Mouse (Mus musculus) E14TG2a.4 (cell line): ENCODE measurements around the gene Osm.
A peak's percentile ranks its signal among the peaks of the same experiment; 100 is the strongest.

Experiments
- H3K27me3 ChIP-seq: 2 replicates; pipeline ENCODE4 v1.6.1; 2014; ENCODE audit warnings: low read length, control low read depth; ENCODE audit not compliant: insufficient read depth
- H3K36me3 ChIP-seq: 2 replicates; pipeline ENCODE4 v1.6.1; 2014; ENCODE audit warnings: low read length, control low read depth; ENCODE audit not compliant: insufficient read depth
- H3K4me1 ChIP-seq: replicated peaks from 2 replicates; pipeline ENCODE4 v1.6.1; 2014; ENCODE audit warnings: low read depth, low read length, control low read depth
- H3K4me3 ChIP-seq: replicated peaks from 2 replicates; pipeline ENCODE4 v1.5.1; 2014; ENCODE audit warnings: mild to moderate bottlenecking, low read length
- H3K9me3 ChIP-seq: 2 replicates; pipeline ENCODE4 v1.6.1; 2014; ENCODE audit warnings: low read length, control low read depth
- CTCF ChIP-seq: conservative IDR thresholded peaks from 2 replicates; pipeline ENCODE4 v1.5.1; 2014; ENCODE audit warnings: low read length
- NANOG ChIP-seq: IDR thresholded peaks from 2 replicates; pipeline ENCODE4 v1.6.1; 2014; ENCODE audit warnings: borderline replicate concordance, low read length, mixed read lengths
- POU5F1 ChIP-seq: IDR thresholded peaks from 2 replicates; pipeline ENCODE4 v1.6.1; 2014; ENCODE audit warnings: low read length, borderline replicate concordance

Gene Osm

DNA sequence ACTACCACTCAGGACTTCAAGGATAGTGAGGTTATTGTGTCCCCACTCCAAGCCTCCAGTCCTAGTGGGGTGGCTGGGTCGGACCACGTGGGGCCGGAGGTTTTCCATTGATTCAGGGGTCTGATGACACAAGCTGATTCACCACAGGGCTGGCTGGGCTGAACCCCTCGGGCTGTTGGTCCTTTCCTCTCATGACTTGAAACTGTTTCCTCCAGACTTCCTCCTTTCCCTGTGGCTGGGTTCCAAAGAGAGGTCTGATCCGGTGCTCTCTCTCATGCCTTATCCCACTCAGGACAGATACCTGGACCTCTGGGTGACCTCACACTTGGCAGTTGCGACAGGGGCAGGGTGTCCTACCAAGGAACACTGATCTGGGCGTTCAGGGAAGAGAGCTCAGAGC lies 3.9 kb downstream of the Osm start:
- Histone ChIP-seq H3K27me3 (peaks cover 36% of the 10 kb centered on the region), H3K9me3 (no peaks in the 10 kb centered on the region), H3K4me1 (peaks cover 74% of the 10 kb centered on the region), H3K4me3 (peak overlapping the region; percentile 62), H3K36me3 (no peaks in the 10 kb centered on the region)
- TF ChIP-seq POU5F1 (no peak), CTCF (no peak), NANOG (no peak)

DNA sequence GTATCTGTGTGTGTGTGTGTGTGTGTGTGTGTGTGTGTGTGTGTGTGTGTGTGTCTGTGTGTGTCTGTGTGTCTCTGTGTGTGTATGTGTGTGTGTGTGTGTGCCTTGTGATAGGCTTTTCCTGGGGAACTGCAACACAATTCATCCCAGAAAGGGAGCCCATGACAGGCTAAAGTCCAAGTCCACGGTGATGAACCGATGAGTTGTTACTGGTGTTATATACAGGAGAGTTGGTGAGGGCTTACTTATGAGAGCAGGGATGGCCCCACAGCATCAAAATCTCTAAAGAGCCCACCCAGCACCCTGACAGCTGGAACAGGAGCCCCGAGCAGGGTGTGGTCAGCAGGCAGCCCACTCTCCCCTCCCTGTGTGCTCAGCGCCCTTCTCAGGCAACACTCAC lies 5.0 kb downstream of the Osm start:
- no peak for TF ChIP-seq NANOG
- no peak for TF ChIP-seq CTCF
- TF ChIP-seq POU5F1 = no peak

GRCm38 (mm10) chr11:4246126-4246525 lies 9.9 kb downstream of the Osm start:
- H3K27me3 ChIP-seq = no peaks in the 10 kb centered on the region
- H3K4me1 ChIP-seq = peaks cover 59% of the 10 kb centered on the region
- no peaks in the 10 kb centered on the region for H3K36me3 ChIP-seq
- peak overlapping the region; percentile 66 for H3K4me3 ChIP-seq
- TF ChIP-seq POU5F1 (no peak), NANOG (peak; percentile 93)
- peaks cover 12% of the 10 kb centered on the region for H3K9me3 ChIP-seq

More for the DNA sequence above, 5.0 kb downstream of the Osm start:
- Histone ChIP-seq H3K4me3 (peak overlapping the region; percentile 26), H3K27me3 (peaks cover 30% of the 10 kb centered on the region), H3K9me3 (no peaks in the 10 kb centered on the region), H3K4me1 (peaks cover 73% of the 10 kb centered on the region), H3K36me3 (no peaks in the 10 kb centered on the region)

- TF ChIP-seq POU5F1 (no peak), CTCF (no peak), NANOG (no peak)
- Histone ChIP-seq H3K36me3 (no peaks in the 10 kb centered on the region), H3K9me3 (peaks cover 16% of the 10 kb centered on the region), H3K27me3 (no peaks in the 10 kb centered on the region), H3K4me1 (peaks cover 59% of the 10 kb centered on the region), H3K4me3 (peak overlapping the region; percentile 66; the same call in 1 of the 2 replicates)
Observed at GRCm38 (mm10) chr11:4246623-4247022, 10.4 kb downstream of the Osm start.

- H3K4me3 ChIP-seq = peak overlapping the region; percentile 50
- H3K9me3 ChIP-seq = peaks cover 16% of the 10 kb centered on the region
- no peaks in the 10 kb centered on the region for H3K36me3 ChIP-seq
- TF ChIP-seq CTCF (no peak), POU5F1 (no peak), NANOG (no peak)
- H3K27me3 ChIP-seq = no peaks in the 10 kb centered on the region
- peaks cover 62% of the 10 kb centered on the region for H3K4me1 ChIP-seq
Observed at GRCm38 (mm10) chr11:4247201-4247959, 11.2 kb downstream of the Osm start.

- TF ChIP-seq NANOG (no peak), CTCF (no peak), POU5F1 (no peak)
- Histone ChIP-seq H3K4me3 (no peak overlapping the region), H3K9me3 (peaks cover 16% of the 10 kb centered on the region), H3K36me3 (no peaks in the 10 kb centered on the region), H3K27me3 (no peaks in the 10 kb centered on the region), H3K4me1 (peaks cover 71% of the 10 kb centered on the region)
Observed at GRCm38 (mm10) chr11:4249151-4249550, 12.9 kb downstream of the Osm start.

GRCm38 (mm10) chr11:4250290-4250689 lies 14.1 kb downstream of the Osm start:
- Histone ChIP-seq H3K9me3 (peaks cover 16% of the 10 kb centered on the region), H3K27me3 (no peaks in the 10 kb centered on the region)
- no peak for TF ChIP-seq NANOG
- no peak for TF ChIP-seq POU5F1
- no peak for TF ChIP-seq CTCF

GRCm38 (mm10) chr11:4251376-4251775 lies 15.2 kb downstream of the Osm start:
- TF ChIP-seq NANOG (no peak), POU5F1 (no peak), CTCF (no peak)
- H3K4me1 ChIP-seq = peaks cover 68% of the 10 kb centered on the region

More at GRCm38 (mm10) chr11:4250290-4250689, 14.1 kb downstream of the Osm start:
- Histone ChIP-seq H3K36me3 (no peaks in the 10 kb centered on the region), H3K4me1 (peaks cover 68% of the 10 kb centered on the region), H3K4me3 (no peak overlapping the region)

More at GRCm38 (mm10) chr11:4251376-4251775, 15.2 kb downstream of the Osm start:
- H3K4me3 ChIP-seq = no peak overlapping the region
- no peaks in the 10 kb centered on the region for H3K27me3 ChIP-seq
- H3K36me3 ChIP-seq = no peaks in the 10 kb centered on the region
- H3K9me3 ChIP-seq = peaks cover 16% of the 10 kb centered on the region
